Mouse (Mus musculus) spleen, adult 2 months (tissue): ENCODE results near the gene Anxa4.
A peak's percentile ranks its signal among the peaks of the same experiment; 100 is the strongest.

ENCODE experiments used
- CTCF ChIP-seq: fragments of 200-500 bp; IDR thresholded peaks from 2 replicates; pipeline ENCODE4 v1.5.1; 2011; ENCODE audit warnings: mild to moderate bottlenecking, inconsistent platforms; ENCODE audit not compliant: insufficient read depth, insufficient read length, insufficient replicate concordance; ENCODE audit errors: extremely low read depth
- POLR2A ChIP-seq: fragments of 200-500 bp; IDR thresholded peaks from 2 replicates; pipeline ENCODE4 v1.6.1; 2011; ENCODE audit warnings: low read depth, low read length, inconsistent platforms

- peak; percentile 29; the same call in 1 of the 2 replicates for TF ChIP-seq CTCF
- TF ChIP-seq POLR2A = no peak
Observed at GRCm38 (mm10) chr6:86827432-86827831, 34.0 kb upstream of the Anxa4 start.
